Mouse (Mus musculus) CH12.LX (cell line): ENCODE results near the gene Psma1.

Experiments
- JUN ChIP-seq: IDR thresholded peaks from 2 replicates; pipeline ENCODE4 v1.6.1; 2011; ENCODE audit warnings: low read depth, mild to moderate bottlenecking, low read length, improper control_type of control experiment, moderate library complexity; ENCODE audit not compliant: insufficient read depth
- KAT2A ChIP-seq: IDR thresholded peaks from 2 replicates; pipeline ENCODE4 v1.6.1; 2012; ENCODE audit warnings: low read length, improper control_type of control experiment, inconsistent platforms; ENCODE audit not compliant: insufficient replicate concordance

DNA sequence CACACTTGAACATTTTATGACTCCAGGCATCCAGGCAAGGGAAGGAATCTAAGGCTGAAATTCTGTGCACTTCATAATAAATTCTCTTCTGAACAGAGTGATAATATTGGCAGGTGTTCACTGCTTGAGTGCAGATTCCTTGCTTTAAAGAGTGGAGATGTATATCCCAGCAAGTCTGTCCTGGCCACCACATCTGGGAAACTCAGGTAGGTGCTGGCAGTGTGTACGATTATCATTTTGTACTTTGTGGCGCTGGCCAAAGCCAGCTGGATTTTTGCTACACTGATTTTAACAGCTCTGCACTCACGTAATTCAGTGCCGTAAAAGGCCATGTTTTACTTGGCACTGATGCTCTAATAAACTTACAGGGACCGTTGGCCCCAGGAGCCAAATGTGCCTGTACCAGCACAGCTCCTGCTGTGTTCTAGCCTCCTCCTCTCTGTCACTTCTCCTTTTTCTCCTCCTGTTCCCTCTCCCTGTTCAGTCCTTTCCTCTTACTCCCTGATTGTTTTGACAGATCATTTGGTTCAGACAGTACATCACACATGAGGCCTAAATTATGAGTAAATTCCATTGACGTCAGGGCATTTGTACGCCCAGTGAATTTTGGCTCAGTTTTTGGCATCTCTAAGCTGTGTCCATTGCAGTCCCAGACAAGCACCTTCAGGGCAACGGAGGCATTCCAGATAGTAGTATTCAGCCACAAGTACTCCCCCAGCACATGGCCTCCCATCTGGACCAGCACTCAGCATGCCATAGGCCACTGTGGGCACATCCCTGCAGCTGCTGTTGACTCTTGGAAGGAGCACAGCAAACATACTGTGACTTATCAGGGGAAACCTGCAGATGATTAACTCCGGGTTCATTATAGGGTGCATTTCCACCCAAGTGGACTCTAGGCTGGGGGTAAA, 46.9 kb upstream of the Psma1 start:
- TF ChIP-seq JUN: no peak
- TF ChIP-seq KAT2A: no peak
